Mouse (Mus musculus) hindbrain, postnatal 0 days (tissue): ENCODE data around the gene Pik3r1. TPM values are rescaled to one million over a fixed set of nuclear protein-coding genes. Genes with fewer than 3 reads are reported as not detected.

ENCODE experiments used
- ATAC-seq: fragments of 200-750 bp; cut with Nextera tagmentation; 2 replicates; pipeline ENCODE4 v1.8.0; 2017; ENCODE audit warnings: mild to moderate bottlenecking, moderate TSS enrichment, moderate library complexity
- DNase-seq: peaks from one replicate; pipeline ENCODE4 v3.0.0-alpha.2; 2015; ENCODE audit warnings: low spot score
- H3K27ac ChIP-seq: fragments of 300-500 bp; sonication (generic); 2 replicates; pipeline ENCODE4 v1.5.1; 2014; ENCODE audit warnings: mild to moderate bottlenecking
- H3K27me3 ChIP-seq: fragments of 300-500 bp; sonication (generic); 2 replicates; pipeline ENCODE4 v1.6.1; 2014; ENCODE audit warnings: low read length, mixed read lengths; ENCODE audit not compliant: insufficient read depth
- H3K36me3 ChIP-seq: fragments of 300-500 bp; sonication (generic); 2 replicates; pipeline ENCODE4 v1.6.1; 2014; ENCODE audit warnings: low read length, mixed read lengths; ENCODE audit not compliant: insufficient read depth
- H3K4me1 ChIP-seq: fragments of 300-500 bp; sonication (generic); 2 replicates; pipeline ENCODE4 v1.6.1; 2014; ENCODE audit warnings: antibody characterized with exemption, low read length, mixed read lengths; ENCODE audit not compliant: insufficient read depth
- H3K4me2 ChIP-seq: fragments of 300-500 bp; sonication (generic); 2 replicates; pipeline ENCODE4 v1.6.1; 2014; ENCODE audit warnings: low read depth, mild to moderate bottlenecking, low read length, moderate library complexity, mixed read lengths
- H3K4me3 ChIP-seq: fragments of 300-500 bp; sonication (generic); 2 replicates; pipeline ENCODE4 v1.5.1; 2014; ENCODE audit warnings: low read length
- H3K9ac ChIP-seq: fragments of 300-500 bp; sonication (generic); replicated peaks from 2 replicates; pipeline ENCODE4 v1.6.1; 2014; ENCODE audit warnings: mild to moderate bottlenecking, low read length, moderate library complexity, mixed read lengths
- H3K9me3 ChIP-seq: fragments of 300-500 bp; sonication (generic); 2 replicates; pipeline ENCODE4 v1.6.1; 2016; ENCODE audit warnings: low read length, mixed read lengths
- CTCF ChIP-seq: IDR thresholded peaks from 2 replicates; pipeline ENCODE4 v1.5.1; 2016; ENCODE audit warnings: antibody characterized with exemption, control low read depth, low read depth
- WGBS: fragments of 180-500 bp; shearing (Covaris S2); extraction: QIAGEN DNeasy Blood & Tissue Kit; methylation state at CpG from one replicate; pipeline ENCODE4 v1.1.7; 2014; 5-methylcytosine and 5-hydroxymethylcytosine counted together
- polyA plus RNA-seq: library from polyadenylated mRNA; unstranded; fragments of >200 nt; fragmentation: Nextera tagmentation; extraction: Ambion mirVana; gene quantifications from 2 replicates; pipeline ENCODE4 v1.2.1, GENCODE M21; 2015
- total RNA-seq: library from RNA; depleted of rRNA; stranded (reverse); fragments of >200 nt; gene quantifications from 2 replicates; pipeline ENCODE4 v1.2.3, GENCODE M21; 2014

The Pik3r1 gene
- total and polyA plus RNA-seq, 2 experiments from 2014 or later = 58.1 to 95.6 TPM

GRCm38 (mm10) chr13:101702096-101702775, 65.8 kb downstream of the Pik3r1 start:
- Histone ChIP-seq H3K4me1 (no peaks in the 10 kb centered on the region), H3K4me3 (no peak overlapping the region), H3K27me3 (no peaks in the 10 kb centered on the region), H3K9me3 (no peaks in the 10 kb centered on the region), H3K9ac (no peak overlapping the region), H3K36me3 (peaks cover 25% of the 10 kb centered on the region), H3K27ac (no peak overlapping the region), H3K4me2 (no peak overlapping the region)
- no peak for ATAC-seq
- DNase-seq = no peak
- TF ChIP-seq CTCF = no peak
- 92% methylated on average over 14 of the region's 14 CpGs for whole genome bisulfite sequencing

DNA sequence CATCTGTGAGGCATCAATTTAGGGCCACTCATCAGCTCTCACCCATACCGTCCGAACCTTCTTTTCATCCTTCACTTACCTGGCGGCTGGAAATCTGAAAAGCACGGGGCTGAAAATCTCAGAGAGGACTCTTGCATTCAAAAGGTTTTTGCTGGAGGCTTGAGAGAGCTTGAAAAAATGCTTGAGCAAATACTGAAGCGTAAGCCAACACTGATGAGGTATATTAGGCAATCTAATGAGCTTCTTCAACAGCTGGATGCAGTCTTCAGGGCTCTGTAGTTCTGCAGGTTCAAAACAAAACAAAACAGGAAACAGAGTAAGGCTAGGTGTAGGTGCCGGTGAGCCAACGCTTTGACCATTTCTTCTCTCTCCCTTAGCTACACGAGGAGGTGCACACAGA, 66.4 kb downstream of the Pik3r1 start:
- Histone ChIP-seq H3K4me2 (no peak overlapping the region), H3K27me3 (no peaks in the 10 kb centered on the region), H3K4me1 (no peaks in the 10 kb centered on the region), H3K9me3 (no peaks in the 10 kb centered on the region), H3K4me3 (no peak overlapping the region), H3K36me3 (peaks cover 25% of the 10 kb centered on the region), H3K9ac (no peak overlapping the region), H3K27ac (no peak overlapping the region)
- no peak for DNase-seq
- no peak for TF ChIP-seq CTCF
- WGBS = 90% methylated on average over 8 of the region's 8 CpGs
- ATAC-seq = no peak

- no peak overlapping the region for H3K9ac ChIP-seq
- no peak for ATAC-seq
- WGBS = 47% methylated on average over 5 of the region's 5 CpGs
- no peaks in the 10 kb centered on the region for H3K27me3 ChIP-seq
- H3K9me3 ChIP-seq = no peaks in the 10 kb centered on the region
- H3K27ac ChIP-seq = no peak overlapping the region
- no peak overlapping the region for H3K4me3 ChIP-seq
- H3K36me3 ChIP-seq = peaks cover 25% of the 10 kb centered on the region
- H3K4me2 ChIP-seq = no peak overlapping the region
- H3K4me1 ChIP-seq = 0 out of 2 replicates have a peak, but pooled peaks cover 6% of the 10 kb centered on the region
- peak; percentile 57 for DNase-seq
- no peak for TF ChIP-seq CTCF
Observed at GRCm38 (mm10) chr13:101699742-101700141, 68.3 kb downstream of the Pik3r1 start.

DNA sequence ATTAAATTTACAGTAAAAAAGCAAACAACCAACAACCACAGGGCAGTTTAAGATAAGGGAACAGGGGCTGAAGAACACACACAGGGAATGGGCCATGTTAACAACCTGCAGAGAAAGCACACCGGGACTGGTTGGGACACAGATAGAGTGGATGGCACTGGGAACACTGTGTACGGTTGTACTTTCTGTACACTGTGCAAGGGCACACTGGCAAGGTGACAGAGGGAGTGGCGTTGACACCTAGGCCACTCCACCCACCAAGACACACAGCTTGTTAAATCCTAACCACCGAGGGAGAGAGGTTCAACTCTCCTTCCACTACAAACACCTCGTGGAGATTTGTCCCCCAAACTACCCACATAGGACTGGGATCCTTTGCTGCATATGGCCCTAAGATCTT, 70.1 kb downstream of the Pik3r1 start:
- H3K9ac ChIP-seq = no peak overlapping the region
- ATAC-seq (no peak), DNase-seq (no peak)
- no peaks in the 10 kb centered on the region for H3K9me3 ChIP-seq
- H3K4me1 ChIP-seq = 0 out of 2 replicates have a peak, but pooled peaks cover 6% of the 10 kb centered on the region
- no peak overlapping the region for H3K4me3 ChIP-seq
- H3K27ac ChIP-seq = no peak overlapping the region
- H3K36me3 ChIP-seq = peaks cover 25% of the 10 kb centered on the region
- no peak for TF ChIP-seq CTCF
- no peak overlapping the region for H3K4me2 ChIP-seq
- H3K27me3 ChIP-seq = no peaks in the 10 kb centered on the region
- WGBS = 90% methylated on average over 5 of the region's 5 CpGs

DNA sequence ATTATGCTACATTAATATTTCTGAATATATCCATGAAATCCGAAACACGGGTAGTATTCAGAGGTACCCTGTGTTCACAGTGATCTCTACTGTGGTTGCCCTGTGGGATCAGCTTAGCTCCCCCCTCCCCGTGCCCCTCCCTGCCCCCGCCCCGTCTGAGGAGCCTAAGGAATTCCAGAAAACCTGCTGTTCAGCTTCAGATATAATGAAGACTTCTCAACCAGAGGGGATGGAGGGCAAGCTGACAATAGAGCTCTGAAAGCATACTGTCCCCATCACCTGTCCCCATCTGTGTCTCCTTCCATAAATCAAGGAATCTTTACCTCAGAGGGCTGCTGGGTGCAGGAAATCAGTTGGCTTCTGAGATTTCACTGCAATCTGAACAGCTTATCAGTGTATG, 70.6 kb downstream of the Pik3r1 start:
- H3K9me3 ChIP-seq = no peaks in the 10 kb centered on the region
- WGBS = 61% methylated on average over 5 of the region's 5 CpGs
- DNase-seq (no peak), ATAC-seq (no peak)
- H3K4me1 ChIP-seq = 0 out of 2 replicates have a peak, but pooled peaks cover 6% of the 10 kb centered on the region
- H3K27ac ChIP-seq = no peak overlapping the region
- no peak overlapping the region for H3K9ac ChIP-seq
- no peaks in the 10 kb centered on the region for H3K27me3 ChIP-seq
- no peak for TF ChIP-seq CTCF
- H3K36me3 ChIP-seq = peaks cover 20% of the 10 kb centered on the region
- H3K4me2 ChIP-seq = no peak overlapping the region
- H3K4me3 ChIP-seq = no peak overlapping the region

GRCm38 (mm10) chr13:101696827-101697226, 71.2 kb downstream of the Pik3r1 start:
- no peak overlapping the region for H3K4me2 ChIP-seq
- H3K9me3 ChIP-seq = no peaks in the 10 kb centered on the region
- ATAC-seq (no peak), DNase-seq (no peak)
- H3K4me3 ChIP-seq = no peak overlapping the region
- peaks cover 17% of the 10 kb centered on the region for H3K36me3 ChIP-seq
- TF ChIP-seq CTCF = no peak
- H3K9ac ChIP-seq = no peak overlapping the region
- no peak overlapping the region for H3K27ac ChIP-seq
- no peaks in the 10 kb centered on the region for H3K27me3 ChIP-seq
- 53% methylated on average over 7 of the region's 7 CpGs for WGBS
- 0 out of 2 replicates have a peak, but pooled peaks cover 6% of the 10 kb centered on the region for H3K4me1 ChIP-seq

DNA sequence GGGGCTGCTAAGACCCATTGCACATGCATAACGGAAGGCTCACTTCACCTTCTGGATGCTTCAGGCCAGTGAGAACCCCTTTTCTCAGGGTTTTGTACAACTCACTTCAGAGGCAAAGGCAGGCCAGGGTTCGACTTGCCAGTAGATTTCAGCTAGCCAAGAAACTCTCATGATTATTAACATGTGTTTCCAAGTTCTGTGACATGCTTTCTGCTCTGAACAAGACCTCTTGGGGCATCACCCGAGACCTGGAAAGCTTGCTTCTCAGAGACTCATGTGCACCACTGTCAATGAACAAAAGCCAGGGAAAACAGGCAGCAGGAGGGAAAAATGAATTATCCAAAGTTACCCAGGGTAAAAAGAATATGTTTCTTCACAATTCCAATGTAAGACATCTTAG, 71.7 kb downstream of the Pik3r1 start:
- H3K4me3 ChIP-seq = no peak overlapping the region
- no peaks in the 10 kb centered on the region for H3K9me3 ChIP-seq
- ATAC-seq (no peak), DNase-seq (no peak)
- no peaks in the 10 kb centered on the region for H3K27me3 ChIP-seq
- H3K4me1 ChIP-seq = 0 out of 2 replicates have a peak, but pooled peaks cover 6% of the 10 kb centered on the region
- no peak overlapping the region for H3K27ac ChIP-seq
- 46% methylated on average over 3 of the region's 3 CpGs for WGBS
- peaks cover 12% of the 10 kb centered on the region for H3K36me3 ChIP-seq
- no peak overlapping the region for H3K9ac ChIP-seq
- no peak for TF ChIP-seq CTCF
- no peak overlapping the region for H3K4me2 ChIP-seq
